Mouse (Mus musculus) embryo, embryonic 10.5 days (tissue): ENCODE results near the gene Sprr2d.

Source experiments
- DNase-seq: peaks from one replicate; pipeline ENCODE4 v3.0.0-alpha.2; 2015; ENCODE audit warnings: low spot score

Sprr2d gene

GRCm38 (mm10) chr3:92338840-92339239 lies at the start of gene Sprr2d:
Gene Sprr2d, plus strand, starts transcription at chr3:92339140.
- no peak for DNase-seq

- DNase-seq, result no peak
These were observed 31.5 kb upstream of the Sprr2d start for GRCm38 (mm10) chr3:92307406-92307805.

- no peak for DNase-seq
These were observed 22.6 kb upstream of the Sprr2d start, which contains the start of gene Sprr2b for GRCm38 (mm10) chr3:92316320-92316719. Gene Sprr2b, plus strand, starts transcription at chr3:92316620.

GRCm38 (mm10) chr3:92317384-92317783 lies 21.6 kb upstream of the Sprr2d start:
- DNase-seq, result no peak

GRCm38 (mm10) chr3:92336278-92336677 lies 2.7 kb upstream of the Sprr2d start:
- DNase-seq, result no peak

- DNase-seq, result no peak
These were observed 12.9 kb downstream of the Sprr2d start, which contains the start of gene Sprr2e for GRCm38 (mm10) chr3:92351843-92352242. Gene Sprr2e, plus strand, starts transcription at chr3:92352143.

- DNase-seq, result no peak
These were observed 22.7 kb downstream of the Sprr2d start for GRCm38 (mm10) chr3:92361619-92362018.

- DNase-seq, result no peak
These were observed 25.9 kb downstream of the Sprr2d start, which contains the start of gene Sprr2f for GRCm38 (mm10) chr3:92364887-92365286. Gene Sprr2f, plus strand, starts transcription at chr3:92365187.

GRCm38 (mm10) chr3:92373613-92374012 lies 34.7 kb downstream of the Sprr2d start:
- DNase-seq, result no peak

- DNase-seq, result no peak
These were observed 46.4 kb downstream of the Sprr2d start, which contains the start of gene Sprr2h for GRCm38 (mm10) chr3:92385385-92385784. Gene Sprr2h, plus strand, starts transcription at chr3:92385685.
